Mouse (Mus musculus) heart, adult 2 months (tissue): ENCODE measurements around the gene Gsg1l2.

Experiments
- CTCF ChIP-seq: fragments of 200-600 bp; IDR thresholded peaks from 2 replicates; pipeline ENCODE4 v1.8.1; 2022; ENCODE audit warnings: antibody characterized with exemption, mild to moderate bottlenecking, moderate library complexity
- EP300 ChIP-seq: fragments of 200-500 bp; IDR thresholded peaks from 2 replicates; pipeline ENCODE4 v1.6.1; 2011; ENCODE audit warnings: low read depth, low read length, control low read depth; ENCODE audit not compliant: insufficient read depth
- POLR2A ChIP-seq: fragments of 200-500 bp; IDR thresholded peaks from 2 replicates; pipeline ENCODE4 v1.6.1; 2011; ENCODE audit warnings: mild to moderate bottlenecking, low read depth, low read length, control low read depth; ENCODE audit not compliant: insufficient read depth

- TF ChIP-seq EP300 (no peak), POLR2A (no peak), CTCF (peak; percentile 75)
Measured at GRCm38 (mm10) chr11:67819604-67820003, 45.2 kb downstream of the Gsg1l2 start.
